Mouse (Mus musculus) midbrain, embryonic 13.5 days (tissue): ENCODE data around the gene Cdk5rap3. TPM values are rescaled to one million over a fixed set of nuclear protein-coding genes. Genes with fewer than 3 reads are reported as not detected.

ENCODE experiments used
- ATAC-seq: fragments of 200-750 bp; cut with Nextera tagmentation; 2 replicates; pipeline ENCODE4 v1.8.0; 2017; ENCODE audit warnings: mild to moderate bottlenecking, moderate TSS enrichment, moderate library complexity
- H3K27ac ChIP-seq: fragments of 300-500 bp; sonication (generic); 2 replicates; pipeline ENCODE4 v1.5.1; 2015; ENCODE audit warnings: inconsistent platforms, mild to moderate bottlenecking, moderate library complexity
- H3K27me3 ChIP-seq: fragments of 300-500 bp; sonication (generic); 2 replicates; pipeline ENCODE4 v1.6.1; 2015; ENCODE audit warnings: mild to moderate bottlenecking, inconsistent platforms
- H3K36me3 ChIP-seq: fragments of 300-500 bp; sonication (generic); 2 replicates; pipeline ENCODE4 v1.6.1; 2015; ENCODE audit warnings: mild to moderate bottlenecking, inconsistent platforms
- H3K4me1 ChIP-seq: fragments of 300-500 bp; sonication (generic); replicated peaks from 2 replicates; pipeline ENCODE4 v1.6.1; 2015; ENCODE audit warnings: inconsistent platforms
- H3K4me2 ChIP-seq: fragments of 300-500 bp; sonication (generic); replicated peaks from 2 replicates; pipeline ENCODE4 v1.6.1; 2015; ENCODE audit warnings: moderate library complexity, mild to moderate bottlenecking, inconsistent platforms
- H3K4me3 ChIP-seq: fragments of 300-500 bp; sonication (generic); replicated peaks from 2 replicates; pipeline ENCODE4 v1.5.1; 2015; ENCODE audit warnings: mild to moderate bottlenecking, inconsistent platforms
- H3K9ac ChIP-seq: fragments of 300-500 bp; sonication (generic); replicated peaks from 2 replicates; pipeline ENCODE4 v1.6.1; 2015; ENCODE audit warnings: mild to moderate bottlenecking, inconsistent platforms
- H3K9me3 ChIP-seq: fragments of 300-500 bp; sonication (generic); 2 replicates; pipeline ENCODE4 v1.6.1; 2016; ENCODE audit warnings: mild to moderate bottlenecking, inconsistent platforms
- WGBS: fragments of 180-500 bp; shearing (Covaris S2); methylation state at CpG from one replicate; pipeline ENCODE4 v1.1.7; 2015; 5-methylcytosine and 5-hydroxymethylcytosine counted together
- polyA plus RNA-seq: library from polyadenylated mRNA; unstranded; fragments of >200 nt; fragmentation: Nextera tagmentation; extraction: Ambion mirVana; gene quantifications from 2 replicates; pipeline ENCODE4 v1.2.1, GENCODE M21; 2015

Cdk5rap3 gene
- polyA plus RNA-seq, 1 experiment from 2014 or later = 103 TPM

GRCm38 (mm10) chr11:96943746-96944304, 27.5 kb upstream of the Cdk5rap3 start, which contains the start of gene Pnpo:
Gene Pnpo (minus strand): TSS chr11:96943986.
- H3K4me1 ChIP-seq = peaks cover 18% of the 10 kb centered on the region
- 0 out of 2 replicates have a peak, but pooled peaks cover 4% of the 10 kb centered on the region for H3K36me3 ChIP-seq
- H3K27me3 ChIP-seq = peaks cover 11% of the 10 kb centered on the region; the same call in 1 of the 2 replicates
- under 1% methylated on average over 29 of the region's 29 CpGs for WGBS
- peak within 1 kb of the TSS; percentile 70 for H3K4me2 ChIP-seq
- ATAC-seq = peak; percentile 99
- H3K4me3 ChIP-seq = peak within 1 kb of the TSS; percentile 53
- H3K9me3 ChIP-seq = no peaks in the 10 kb centered on the region
- no peak within 1 kb of the TSS for H3K27ac ChIP-seq
- H3K9ac ChIP-seq = peak within 1 kb of the TSS; percentile 59

- Histone ChIP-seq H3K27ac (no peak overlapping the region), H3K4me3 (no peak overlapping the region), H3K4me1 (peaks cover 18% of the 10 kb centered on the region), H3K27me3 (peaks cover 11% of the 10 kb centered on the region; the same call in 1 of the 2 replicates), H3K36me3 (no peaks in the 10 kb centered on the region), H3K9ac (no peak overlapping the region), H3K9me3 (no peaks in the 10 kb centered on the region), H3K4me2 (no peak overlapping the region)
- 80% methylated on average over 6 of the region's 6 CpGs for WGBS
- no peak for ATAC-seq
Measured at GRCm38 (mm10) chr11:96941989-96942590, 25.8 kb upstream of the Cdk5rap3 start.

GRCm38 (mm10) chr11:96940578-96941465, 24.5 kb upstream of the Cdk5rap3 start:
- Histone ChIP-seq H3K4me3 (no peak overlapping the region), H3K9me3 (no peaks in the 10 kb centered on the region), H3K4me2 (no peak overlapping the region), H3K27ac (no peak overlapping the region), H3K27me3 (peaks cover 11% of the 10 kb centered on the region; the same call in 1 of the 2 replicates), H3K4me1 (peaks cover 18% of the 10 kb centered on the region), H3K36me3 (no peaks in the 10 kb centered on the region), H3K9ac (no peak overlapping the region)
- WGBS = 74% methylated on average over 16 of the region's 16 CpGs
- ATAC-seq = no peak

GRCm38 (mm10) chr11:96938426-96938800, 22.1 kb upstream of the Cdk5rap3 start:
- no peak overlapping the region for H3K4me3 ChIP-seq
- no peak for ATAC-seq
- H3K36me3 ChIP-seq = no peaks in the 10 kb centered on the region
- 87% methylated on average over 6 of the region's 6 CpGs for WGBS
- no peak overlapping the region for H3K4me2 ChIP-seq
- H3K9me3 ChIP-seq = no peaks in the 10 kb centered on the region
- no peak overlapping the region for H3K9ac ChIP-seq
- peaks cover 7% of the 10 kb centered on the region; the same call in 1 of the 2 replicates for H3K27me3 ChIP-seq
- H3K27ac ChIP-seq = no peak overlapping the region
- H3K4me1 ChIP-seq = peaks cover 10% of the 10 kb centered on the region

GRCm38 (mm10) chr11:96937549-96938425, 21.5 kb upstream of the Cdk5rap3 start:
- Histone ChIP-seq H3K9ac (no peak overlapping the region), H3K27ac (no peak overlapping the region), H3K4me2 (no peak overlapping the region), H3K4me1 (peaks cover 7% of the 10 kb centered on the region), H3K36me3 (no peaks in the 10 kb centered on the region), H3K4me3 (no peak overlapping the region), H3K9me3 (no peaks in the 10 kb centered on the region), H3K27me3 (peaks cover 3% of the 10 kb centered on the region; the same call in 1 of the 2 replicates)
- WGBS = 51% methylated on average over 10 of the region's 10 CpGs
- 0 out of 2 replicates have a peak, but pooled peaks have one; percentile 17 for ATAC-seq

- H3K4me1 ChIP-seq = peaks cover 7% of the 10 kb centered on the region
- H3K4me3 ChIP-seq = no peak overlapping the region
- 0 out of 2 replicates have a peak, but pooled peaks cover 3% of the 10 kb centered on the region for H3K27me3 ChIP-seq
- H3K27ac ChIP-seq = no peak overlapping the region
- no peaks in the 10 kb centered on the region for H3K9me3 ChIP-seq
- ATAC-seq = no peak
- no peak overlapping the region for H3K9ac ChIP-seq
- no peak overlapping the region for H3K4me2 ChIP-seq
- H3K36me3 ChIP-seq = no peaks in the 10 kb centered on the region
- 90% methylated on average over 9 of the region's 9 CpGs for WGBS
Measured at GRCm38 (mm10) chr11:96935872-96936650, 19.8 kb upstream of the Cdk5rap3 start.

- Histone ChIP-seq H3K9me3 (no peaks in the 10 kb centered on the region), H3K36me3 (no peaks in the 10 kb centered on the region), H3K27ac (no peak overlapping the region), H3K4me1 (peaks cover 7% of the 10 kb centered on the region), H3K9ac (no peak overlapping the region), H3K4me2 (peak overlapping the region; percentile 38), H3K27me3 (peaks cover 3% of the 10 kb centered on the region; the same call in 1 of the 2 replicates), H3K4me3 (no peak overlapping the region; the same call in 1 of the 2 replicates)
- peak; percentile 80; the same call in 1 of the 2 replicates for ATAC-seq
- WGBS = 19% methylated on average over 12 of the region's 12 CpGs
Measured at GRCm38 (mm10) chr11:96934921-96935356, 18.6 kb upstream of the Cdk5rap3 start.

- 92% methylated on average over 13 of the region's 13 CpGs for WGBS
- Histone ChIP-seq H3K36me3 (no peaks in the 10 kb centered on the region), H3K27me3 (peaks cover 15% of the 10 kb centered on the region), H3K4me3 (no peak overlapping the region), H3K9ac (no peak overlapping the region), H3K27ac (no peak overlapping the region), H3K9me3 (no peaks in the 10 kb centered on the region), H3K4me2 (no peak overlapping the region), H3K4me1 (peaks cover 11% of the 10 kb centered on the region)
- no peak for ATAC-seq
Measured at GRCm38 (mm10) chr11:96933562-96934276, 17.4 kb upstream of the Cdk5rap3 start.

- Histone ChIP-seq H3K27me3 (peaks cover 26% of the 10 kb centered on the region), H3K9me3 (no peaks in the 10 kb centered on the region), H3K9ac (no peak overlapping the region), H3K27ac (no peak overlapping the region), H3K4me2 (no peak overlapping the region), H3K36me3 (no peaks in the 10 kb centered on the region), H3K4me1 (peaks cover 11% of the 10 kb centered on the region), H3K4me3 (no peak overlapping the region)
- no peak for ATAC-seq
- 71% methylated on average over 8 of the region's 8 CpGs for WGBS
Measured at GRCm38 (mm10) chr11:96931327-96932062, 15.2 kb upstream of the Cdk5rap3 start.
